Mouse (Mus musculus): Measurements from ENCODE around the gene Actbl2. TPM values are rescaled to one million over a fixed set of nuclear protein-coding genes. Genes with fewer than 3 reads are reported as not detected.

Gene Actbl2
- under 1 TPM in 1 of 4 experiments, not detected in 3; 0.13 TPM for total RNA-seq (2022)

- no peak for DNase-seq (ENCODE audit: low spot score in 2 of 2)
These were observed at the start of gene Actbl2 for GRCm38 (mm10) chr13:111254713-111255112. Actbl2 (plus strand) TSS chr13:111255013.

- DNase-seq (ENCODE audit: low spot score in 2 of 2), result no peak
These were observed 44.0 kb upstream of the Actbl2 start for GRCm38 (mm10) chr13:111210649-111211378.

- no peak for DNase-seq (ENCODE audit: low spot score in 2 of 2)
These were observed 26.0 kb upstream of the Actbl2 start for GRCm38 (mm10) chr13:111228768-111229167.

- no peak for DNase-seq (ENCODE audit: low spot score in 2 of 2)
These were observed 25.3 kb upstream of the Actbl2 start for GRCm38 (mm10) chr13:111229541-111229940.

- no peak for DNase-seq (ENCODE audit: low spot score in 2 of 2)
These were observed 22.4 kb upstream of the Actbl2 start for GRCm38 (mm10) chr13:111232416-111232815.

GRCm38 (mm10) chr13:111233356-111233755 lies 21.5 kb upstream of the Actbl2 start:
- no peak for DNase-seq (ENCODE audit: low spot score in 2 of 2)

GRCm38 (mm10) chr13:111234573-111234972 lies 20.2 kb upstream of the Actbl2 start:
- DNase-seq (ENCODE audit: low spot score in 2 of 2), result no peak

- DNase-seq (ENCODE audit: low spot score in 2 of 2), result peak in 1 of 2 experiments; percentile 36
These were observed 19.1 kb upstream of the Actbl2 start for GRCm38 (mm10) chr13:111235719-111236166.

GRCm38 (mm10) chr13:111236461-111236864 lies 18.4 kb upstream of the Actbl2 start:
- DNase-seq (ENCODE audit: low spot score in 2 of 2), result no peak

GRCm38 (mm10) chr13:111237296-111237695 lies 17.5 kb upstream of the Actbl2 start:
- DNase-seq (ENCODE audit: low spot score in 2 of 2), result no peak

- no peak for DNase-seq (ENCODE audit: low spot score in 2 of 2)
These were observed 16.8 kb upstream of the Actbl2 start for GRCm38 (mm10) chr13:111237865-111238465.

GRCm38 (mm10) chr13:111251106-111251505 lies 3.7 kb upstream of the Actbl2 start:
- DNase-seq (ENCODE audit: low spot score in 2 of 2), result no peak

- no peak for DNase-seq (ENCODE audit: low spot score in 2 of 2)
These were observed 3.0 kb upstream of the Actbl2 start for GRCm38 (mm10) chr13:111251795-111252194.

GRCm38 (mm10) chr13:111258016-111258415 lies 3.2 kb downstream of the Actbl2 start:
- DNase-seq (ENCODE audit: low spot score in 2 of 2), result no peak

- no peak for DNase-seq (ENCODE audit: low spot score in 2 of 2)
These were observed 3.7 kb downstream of the Actbl2 start for GRCm38 (mm10) chr13:111258424-111259092.

- DNase-seq (ENCODE audit: low spot score in 2 of 2), result no peak
These were observed 4.3 kb downstream of the Actbl2 start for GRCm38 (mm10) chr13:111259093-111259491.

GRCm38 (mm10) chr13:111259711-111260110 lies 4.9 kb downstream of the Actbl2 start:
- DNase-seq (ENCODE audit: low spot score in 2 of 2), result no peak

- DNase-seq (ENCODE audit: low spot score in 2 of 2), result no peak
These were observed 8.4 kb downstream of the Actbl2 start for GRCm38 (mm10) chr13:111263186-111263585.

- no peak for DNase-seq (ENCODE audit: low spot score in 2 of 2)
These were observed 8.9 kb downstream of the Actbl2 start for GRCm38 (mm10) chr13:111263758-111264157.

- DNase-seq (ENCODE audit: low spot score in 2 of 2), result no peak
These were observed 10.6 kb downstream of the Actbl2 start for GRCm38 (mm10) chr13:111265231-111266000.

- DNase-seq (ENCODE audit: low spot score in 2 of 2), result no peak
These were observed 12.0 kb downstream of the Actbl2 start for GRCm38 (mm10) chr13:111266855-111267254.

- DNase-seq (ENCODE audit: low spot score in 2 of 2), result no peak
These were observed 14.2 kb downstream of the Actbl2 start for GRCm38 (mm10) chr13:111268992-111269391.

Data from left cerebral cortex, adult 8-10 months (tissue).